Mouse (Mus musculus) midbrain, postnatal 0 days (tissue): Measurements from ENCODE around the gene 1700018G05Rik. TPM values are rescaled to one million over a fixed set of nuclear protein-coding genes. Genes with fewer than 3 reads are reported as not detected.
"Not testable (repeated sequence)": the region's sequence is repeated elsewhere in the genome, so short reads cannot be mapped to it uniquely, and the experiment has no call there.

Source experiments
- ATAC-seq: fragments of 200-750 bp; cut with Nextera tagmentation; 2 replicates; pipeline ENCODE4 v1.8.0; 2017; ENCODE audit warnings: moderate number of reproducible peaks, mild to moderate bottlenecking, moderate TSS enrichment, moderate library complexity; ENCODE audit not compliant: low FRiP score
- DNase-seq: peaks from one replicate; pipeline ENCODE4 v3.0.0-alpha.2; 2015; ENCODE audit warnings: low spot score
- H3K27ac ChIP-seq: fragments of 300-500 bp; sonication (generic); 2 replicates; pipeline ENCODE4 v1.5.1; 2014; ENCODE audit warnings: low read depth, mild to moderate bottlenecking, low read length, mixed read lengths
- H3K27me3 ChIP-seq: fragments of 300-500 bp; sonication (generic); 2 replicates; pipeline ENCODE4 v1.6.1; 2014; ENCODE audit warnings: low read length, control low read depth, mixed read lengths; ENCODE audit not compliant: insufficient read depth
- H3K36me3 ChIP-seq: fragments of 300-500 bp; sonication (generic); 2 replicates; pipeline ENCODE4 v1.6.1; 2014; ENCODE audit warnings: low read length, control low read depth, mixed read lengths; ENCODE audit not compliant: insufficient read depth
- H3K4me1 ChIP-seq: fragments of 300-500 bp; sonication (generic); 2 replicates; pipeline ENCODE4 v1.6.1; 2014; ENCODE audit warnings: mild to moderate bottlenecking, control low read depth, antibody characterized with exemption, low read length, mixed read lengths; ENCODE audit not compliant: insufficient read depth
- H3K4me2 ChIP-seq: fragments of 300-500 bp; sonication (generic); 2 replicates; pipeline ENCODE4 v1.6.1; 2014; ENCODE audit warnings: low read depth, mild to moderate bottlenecking, low read length, mixed read lengths; ENCODE audit not compliant: poor library complexity, severe bottlenecking
- H3K4me3 ChIP-seq: fragments of 300-500 bp; sonication (generic); 2 replicates; pipeline ENCODE4 v1.5.1; 2014; ENCODE audit warnings: low read depth, mild to moderate bottlenecking, low read length, moderate library complexity
- H3K9ac ChIP-seq: fragments of 300-500 bp; sonication (generic); replicated peaks from 2 replicates; pipeline ENCODE4 v1.6.1; 2014; ENCODE audit warnings: mild to moderate bottlenecking, low read length, moderate library complexity, mixed read lengths; ENCODE audit not compliant: poor library complexity, severe bottlenecking
- H3K9me3 ChIP-seq: fragments of 300-500 bp; sonication (generic); 2 replicates; pipeline ENCODE4 v1.6.1; 2016; ENCODE audit warnings: low read length, control low read depth
- CTCF ChIP-seq: IDR thresholded peaks from 2 replicates; pipeline ENCODE4 v1.5.1; 2016; ENCODE audit warnings: antibody characterized with exemption, mild to moderate bottlenecking
- WGBS: fragments of 180-500 bp; shearing (Covaris S2); extraction: QIAGEN DNeasy Blood & Tissue Kit; methylation state at CpG from one replicate; pipeline ENCODE4 v1.1.7; 2014; 5-methylcytosine and 5-hydroxymethylcytosine counted together
- polyA plus RNA-seq: library from polyadenylated mRNA; unstranded; fragments of >200 nt; fragmentation: Nextera tagmentation; extraction: Ambion mirVana; gene quantifications from 2 replicates; pipeline ENCODE4 v1.2.1, GENCODE M21; 2015
- total RNA-seq: library from RNA; depleted of rRNA; stranded (reverse); fragments of >200 nt; gene quantifications from 2 replicates; pipeline ENCODE4 v1.2.3, GENCODE M21; 2014; rRNA removed

1700018G05Rik gene
- total and polyA plus RNA-seq, 2 experiments from 2014 or later, result not detected

- Histone ChIP-seq H3K9ac (no peak overlapping the region), H3K4me1 (no peaks in the 10 kb centered on the region), H3K4me2 (peak overlapping the region; percentile 57), H3K9me3 (no peaks in the 10 kb centered on the region), H3K27ac (no peak overlapping the region), H3K4me3 (peak overlapping the region; percentile 58), H3K27me3 (peaks cover 3% of the 10 kb centered on the region; the same call in 1 of the 2 replicates), H3K36me3 (no peaks in the 10 kb centered on the region)
- TF ChIP-seq CTCF, result no peak
- 60% methylated on average over 8 of the region's 8 CpGs for WGBS
- ATAC-seq (no peak), DNase-seq (no peak)
These were observed 6.2 kb downstream of the 1700018G05Rik start for GRCm38 (mm10) chrX:102934395-102934764.

- Histone ChIP-seq H3K9me3 (no peaks in the 10 kb centered on the region), H3K27ac (no peak overlapping the region), H3K9ac (no peak overlapping the region), H3K4me1 (no peaks in the 10 kb centered on the region), H3K36me3 (no peaks in the 10 kb centered on the region), H3K27me3 (peaks cover 3% of the 10 kb centered on the region; the same call in 1 of the 2 replicates), H3K4me3 (no peak overlapping the region), H3K4me2 (no peak overlapping the region)
- no peak for ATAC-seq
- WGBS, result 79% methylated on average over 5 of the region's 5 CpGs
- no peak for TF ChIP-seq CTCF
- no peak for DNase-seq
These were observed 8.6 kb downstream of the 1700018G05Rik start for GRCm38 (mm10) chrX:102936743-102937142.

GRCm38 (mm10) chrX:102950136-102950535 is 22.0 kb downstream of the 1700018G05Rik start:
- WGBS, result 91% methylated on average over 11 of the region's 11 CpGs
- DNase-seq, H3K27me3 ChIP-seq, H3K9ac ChIP-seq, H3K36me3 ChIP-seq, H3K9me3 ChIP-seq, H3K4me1 ChIP-seq, H3K4me2 ChIP-seq, H3K27ac ChIP-seq, H3K4me3 ChIP-seq, ATAC-seq: not testable (repeated sequence)

- no peak for ATAC-seq
- Histone ChIP-seq H3K27me3 (no peaks in the 10 kb centered on the region), H3K27ac (no peak overlapping the region), H3K4me2 (no peak overlapping the region), H3K36me3 (no peaks in the 10 kb centered on the region), H3K4me1 (no peaks in the 10 kb centered on the region), H3K4me3 (no peak overlapping the region), H3K9me3 (no peaks in the 10 kb centered on the region), H3K9ac (no peak overlapping the region)
- TF ChIP-seq CTCF, result peak; percentile 80
- 34% methylated on average over 4 of the region's 4 CpGs for WGBS
- DNase-seq, result peak; percentile 41
These were observed 30.7 kb downstream of the 1700018G05Rik start for GRCm38 (mm10) chrX:102958917-102959316.

- Histone ChIP-seq H3K9ac (no peak overlapping the region), H3K4me1 (no peaks in the 10 kb centered on the region), H3K36me3 (no peaks in the 10 kb centered on the region), H3K27ac (no peak overlapping the region), H3K4me3 (no peak overlapping the region), H3K9me3 (no peaks in the 10 kb centered on the region), H3K4me2 (no peak overlapping the region), H3K27me3 (no peaks in the 10 kb centered on the region)
- 62% methylated on average over 2 of the region's 2 CpGs for WGBS
- DNase-seq (no peak), ATAC-seq (no peak)
- no peak for TF ChIP-seq CTCF
These were observed 32.4 kb downstream of the 1700018G05Rik start for GRCm38 (mm10) chrX:102960581-102960980.

Other genes with a start within 250 kb of the 1700018G05Rik start
- gene Gm3880, start 241.4 kb upstream of the 1700018G05Rik start, total RNA-seq, result not detected in 2 replicates
- gene Gm3880, start 241.4 kb upstream of the 1700018G05Rik start, polyA plus RNA-seq, result not detected in 2 replicates
- gene Gm9112, start 220.7 kb upstream of the 1700018G05Rik start, total RNA-seq, result not detected in 2 replicates
- not detected in 2 replicates for gene Gm9112, start 220.7 kb upstream of the 1700018G05Rik start, polyA plus RNA-seq
- gene Dmrtc1b, start 220.5 kb upstream of the 1700018G05Rik start, total RNA-seq, result not detected in 2 replicates
- gene Dmrtc1b, start 220.5 kb upstream of the 1700018G05Rik start, polyA plus RNA-seq, result not detected in 2 replicates
- not detected in 2 replicates for gene Dmrtc1c1, start 125.4 kb upstream of the 1700018G05Rik start, total RNA-seq
- not detected in 2 replicates for gene Dmrtc1c1, start 125.4 kb upstream of the 1700018G05Rik start, polyA plus RNA-seq
- not detected in 2 replicates for gene Dmrtc1c2, start 73.8 kb upstream of the 1700018G05Rik start, total RNA-seq
- gene Dmrtc1c2, start 73.8 kb upstream of the 1700018G05Rik start, polyA plus RNA-seq, result not detected in 2 replicates
- gene 1700031F05Rik, start 60.4 kb upstream of the 1700018G05Rik start, total RNA-seq, result not detected in 2 replicates
- gene 1700031F05Rik, start 60.4 kb upstream of the 1700018G05Rik start, polyA plus RNA-seq, result not detected in 2 replicates
- 0.88 and 2.4 TPM in 2 replicates for gene Dmrtc1a, start 19.7 kb upstream of the 1700018G05Rik start, total RNA-seq
- 4.7 and 6.0 TPM in 2 replicates for gene Dmrtc1a, start 19.7 kb upstream of the 1700018G05Rik start, polyA plus RNA-seq
- gene 1700011M02Rik, start 19.5 kb upstream of the 1700018G05Rik start, total RNA-seq, result not detected in 2 replicates
- gene 1700011M02Rik, start 19.5 kb upstream of the 1700018G05Rik start, polyA plus RNA-seq, result not detected in 2 replicates